Mouse (Mus musculus): Measurements from ENCODE around the gene Nup98. TPM values are rescaled to one million over a fixed set of nuclear protein-coding genes. Genes with fewer than 3 reads are reported as not detected.

Gene Nup98
- total and polyA plus RNA-seq, 3 experiments: 24.6 to 37.1 (median 25.0) TPM

- in situ Hi-C loops (cut with MboI; ENCODE audit: low pct_ligation_motif_present, low pct_unique_long_range_greater_than_20kb, low sequenced_read_pairs): no loop called here
- H3K4me3 ChIP-seq (replicated peaks in 1 of 3; ENCODE audit: low read depth in 2 of 3, low read length in 2 of 3, poor library complexity in 1 of 3): peak overlapping the region; percentile 60 to 75 (median 75)
These were observed 1.1 kb upstream of the Nup98 start for GRCm38 (mm10) chr7:102211071-102211470.

GRCm38 (mm10) chr7:102208806-102209363, 1.1 kb downstream of the Nup98 start:
- DNase-seq (ENCODE audit: extremely low read depth): no peak
- Histone ChIP-seq H3K36me3 (replicated peaks in 1 of 2; ENCODE audit: control insufficient read depth in 1 of 2, insufficient read depth in 1 of 2, low read length in 1 of 2) (peaks cover 0 to 16% of the 10 kb centered on the region in 2 experiments), H3K27me3 (replicated peaks) (no peaks in the 10 kb centered on the region), H3K9me3 (replicated peaks; ENCODE audit: low read length) (no peaks in the 10 kb centered on the region), H3K4me1 (ENCODE audit: control insufficient read depth in 1 of 2, insufficient read depth in 2 of 2) (peaks cover 0 to 49% of the 10 kb centered on the region in 2 experiments; a peak in 2 of 4 replicates), H3K79me2 (replicated peaks; ENCODE audit: control insufficient read depth, extremely low read depth, insufficient read depth, poor library complexity, severe bottlenecking) (peaks cover 40% of the 10 kb centered on the region), H3K9ac (ENCODE audit: insufficient read depth, low read depth) (peak overlapping the region; percentile 82), H3K4me3 (replicated peaks in 1 of 3; ENCODE audit: low read depth in 2 of 3, low read length in 2 of 3, poor library complexity in 1 of 3) (peak overlapping the region; percentile 75 to 98 (median 94)), H3K27ac (ENCODE audit: insufficient read depth, low read depth) (no peak overlapping the region), H3K4me2 (ENCODE audit: insufficient read depth, low read depth, poor library complexity, severe bottlenecking) (peak overlapping the region; percentile 59)
- dilution Hi-C loops (cut with MboI; ENCODE audit: extremely low pct_ligation_motif_present, extremely low pct_unique_long_range_greater_than_20kb, low sequenced_read_pairs): no loop called here
- TF ChIP-seq CHD1 (IDR thresholded peaks at IDR 0.05; ENCODE audit: low read depth, low read length) (0 out of 2 replicates have a peak, but pooled peaks have one; percentile 26), ZC3H11A (IDR thresholded peaks at IDR 0.05; ENCODE audit: low read depth, low read length) (no peak), MAFK (IDR thresholded peaks at IDR 0.05; ENCODE audit: insufficient replicate concordance, low read length) (no peak), MAZ (IDR thresholded peaks at IDR 0.05; ENCODE audit: low read depth, low read length) (no peak), USF1 (IDR thresholded peaks at IDR 0.05; ENCODE audit: low read depth, low read length) (no peak), ZNF384 (IDR thresholded peaks at IDR 0.05; ENCODE audit: low read depth, low read length) (peak; percentile 49; the same call in 1 of the 2 replicates)
- in situ Hi-C loops (cut with MboI; ENCODE audit: low pct_ligation_motif_present, low pct_unique_long_range_greater_than_20kb, low sequenced_read_pairs): no loop called here

More at GRCm38 (mm10) chr7:102211071-102211470, 1.1 kb upstream of the Nup98 start:
- peak overlapping the region; percentile 53 for H3K4me2 ChIP-seq (ENCODE audit: insufficient read depth, low read depth, poor library complexity, severe bottlenecking)
- peaks cover 0 to 4% of the 10 kb centered on the region in 2 experiments for H3K36me3 ChIP-seq (replicated peaks in 1 of 2; ENCODE audit: control insufficient read depth in 1 of 2, insufficient read depth in 1 of 2, low read length in 1 of 2)
- H3K9ac ChIP-seq (ENCODE audit: insufficient read depth, low read depth): peak overlapping the region; percentile 79
- peaks cover 26% of the 10 kb centered on the region for H3K79me2 ChIP-seq (replicated peaks; ENCODE audit: control insufficient read depth, extremely low read depth, insufficient read depth, poor library complexity, severe bottlenecking)
- peak overlapping the region; percentile 67; the same call in 1 of the 2 replicates for H3K27ac ChIP-seq (ENCODE audit: insufficient read depth, low read depth)
- dilution Hi-C loops (cut with MboI; ENCODE audit: extremely low pct_ligation_motif_present, extremely low pct_unique_long_range_greater_than_20kb, low sequenced_read_pairs): no loop called here
- TF ChIP-seq SMC3 (IDR thresholded peaks at IDR 0.05; ENCODE audit: low read depth, low read length) (0 out of 2 replicates have a peak, but pooled peaks have one; percentile 3), ETS1 (conservative IDR thresholded peaks at IDR 0.05; ENCODE audit: low read depth, low read length) (no peak), CTCF (conservative IDR thresholded peaks at IDR 0.05 in 1 of 2, IDR thresholded peaks at IDR 0.05 in 1 of 2; ENCODE audit: low read depth in 2 of 2, low read length in 2 of 2) (0 out of 4 replicates have a peak, but pooled peaks of 1 of the 2 experiments have one; percentile 18), CHD1 (IDR thresholded peaks at IDR 0.05; ENCODE audit: low read depth, low read length) (no peak), ZNF384 (IDR thresholded peaks at IDR 0.05; ENCODE audit: low read depth, low read length) (peak; percentile 79)
- H3K9me3 ChIP-seq (replicated peaks; ENCODE audit: low read length): no peaks in the 10 kb centered on the region
- no peaks in the 10 kb centered on the region for H3K27me3 ChIP-seq (replicated peaks)
- no peak for DNase-seq (ENCODE audit: extremely low read depth)
- peaks cover 0 to 28% of the 10 kb centered on the region in 2 experiments; a peak in 2 of 4 replicates for H3K4me1 ChIP-seq (ENCODE audit: control insufficient read depth in 1 of 2, insufficient read depth in 2 of 2)

GRCm38 (mm10) chr7:102205646-102206045, 4.3 kb downstream of the Nup98 start:
- no peak for TF ChIP-seq TCF12 (IDR thresholded peaks at IDR 0.05; ENCODE audit: low read depth, low read length)
- TF ChIP-seq HCFC1 (IDR thresholded peaks at IDR 0.05; ENCODE audit: low read depth, low read length): no peak
- TF ChIP-seq ZC3H11A (IDR thresholded peaks at IDR 0.05; ENCODE audit: low read depth, low read length): no peak
- TF ChIP-seq POLR2AphosphoS2 (IDR thresholded peaks at IDR 0.05; ENCODE audit: low read depth, low read length): no peak
- peak in 1 of 2 experiments; percentile 8; a peak in 1 of 4 replicates for TF ChIP-seq CTCF (conservative IDR thresholded peaks at IDR 0.05 in 1 of 2, IDR thresholded peaks at IDR 0.05 in 1 of 2; ENCODE audit: low read depth in 2 of 2, low read length in 2 of 2)
- no peak for TF ChIP-seq ELF1 (IDR thresholded peaks at IDR 0.05; ENCODE audit: low read depth, low read length)
- Histone ChIP-seq H3K4me2 (ENCODE audit: insufficient read depth, low read depth, poor library complexity, severe bottlenecking) (no peak overlapping the region), H3K27me3 (replicated peaks) (no peaks in the 10 kb centered on the region), H3K4me3 (replicated peaks in 1 of 3; ENCODE audit: low read depth in 2 of 3, low read length in 2 of 3, poor library complexity in 1 of 3) (no peak overlapping the region), H3K36me3 (replicated peaks in 1 of 2; ENCODE audit: control insufficient read depth in 1 of 2, insufficient read depth in 1 of 2, low read length in 1 of 2) (peaks cover 0 to 29% of the 10 kb centered on the region in 2 experiments), H3K27ac (ENCODE audit: insufficient read depth, low read depth) (no peak overlapping the region), H3K9me3 (replicated peaks; ENCODE audit: low read length) (no peaks in the 10 kb centered on the region), H3K79me2 (replicated peaks; ENCODE audit: control insufficient read depth, extremely low read depth, insufficient read depth, poor library complexity, severe bottlenecking) (peaks cover 65% of the 10 kb centered on the region), H3K9ac (ENCODE audit: insufficient read depth, low read depth) (no peak overlapping the region), H3K4me1 (ENCODE audit: control insufficient read depth in 1 of 2, insufficient read depth in 2 of 2) (peaks cover 0 to 69% of the 10 kb centered on the region in 2 experiments; a peak in 2 of 4 replicates)
- in situ Hi-C loops (cut with MboI; ENCODE audit: low pct_ligation_motif_present, low pct_unique_long_range_greater_than_20kb, low sequenced_read_pairs): no loop called here
- dilution Hi-C loops (cut with MboI; ENCODE audit: extremely low pct_ligation_motif_present, extremely low pct_unique_long_range_greater_than_20kb, low sequenced_read_pairs): no loop called here
- DNase-seq (ENCODE audit: extremely low read depth): no peak

Measured in CH12.LX (cell line).